Mouse (Mus musculus) monocyte, adult 5-6 weeks (primary cell): ENCODE data around the gene Btla. TPM values are rescaled to one million over a fixed set of nuclear protein-coding genes. Genes with fewer than 3 reads are reported as not detected.

ENCODE experiments used
- ATAC-seq: fragments of 153-309, 156-312 bp; replicated peaks from 2 replicates; pipeline ENCODE4 v1.8.0; 2017; ENCODE audit warnings: mild to moderate bottlenecking; ENCODE audit not compliant: low TSS enrichment, insufficient number of reproducible peaks, severe bottlenecking, poor library complexity, low FRiP score
- total RNA-seq: library from RNA; stranded (forward); fragments of 200-1000, 200-491, 200-594 nt; gene quantifications from 3 replicates; pipeline ENCODE4 v1.2.3, GENCODE M21; 2017

Gene Btla
- total RNA-seq, 1 experiment from 2014 or later: 44.8 TPM

GRCm38 (mm10) chr16:45255183-45255861 is 31.2 kb downstream of the Btla start:
- no peak for ATAC-seq

DNA sequence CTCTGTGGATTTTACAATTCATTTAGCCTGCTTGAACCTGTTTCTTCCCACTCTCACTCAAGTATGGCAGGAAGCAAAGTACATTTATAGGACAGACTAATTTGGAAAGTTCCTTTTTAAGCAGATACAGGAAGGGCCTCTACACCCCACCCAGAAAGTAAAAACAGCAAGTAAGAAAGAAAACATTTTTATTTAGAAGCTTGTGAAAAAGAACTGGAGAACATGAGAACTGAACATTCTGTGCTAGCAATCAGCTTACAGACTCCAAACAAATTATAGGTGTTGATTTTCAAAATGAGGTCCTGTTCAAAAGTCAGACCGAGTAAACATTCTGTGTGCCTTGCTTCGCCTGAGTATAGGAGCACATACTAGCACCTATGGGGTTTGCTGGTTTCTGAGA is 32.8 kb downstream of the Btla start:
- ATAC-seq: no peak

- peak; percentile 90 for ATAC-seq
These were observed 33.5 kb downstream of the Btla start for GRCm38 (mm10) chr16:45257567-45257966.

- no peak; the same call in 1 of the 2 replicates for ATAC-seq
These were observed 35.5 kb downstream of the Btla start for GRCm38 (mm10) chr16:45259663-45260062.

DNA sequence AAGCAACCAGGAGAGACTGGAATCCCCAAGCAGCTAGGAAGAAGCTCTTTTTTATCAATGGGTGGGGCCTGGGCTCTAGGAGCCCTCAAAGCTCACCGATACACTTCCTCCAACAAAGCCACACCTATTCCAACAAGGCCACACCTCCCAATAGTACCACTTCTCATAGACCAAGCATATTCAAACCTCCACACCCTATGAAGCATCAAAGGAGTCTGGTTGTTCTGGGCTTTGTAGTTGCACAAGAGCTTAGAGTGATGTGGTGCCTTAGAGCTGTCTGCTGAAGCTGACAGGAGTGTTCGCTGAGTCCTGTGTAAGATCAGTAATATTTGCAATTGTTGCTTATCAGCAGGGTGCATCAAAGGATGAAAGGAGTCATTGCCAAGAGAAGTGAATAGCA is 37.2 kb downstream of the Btla start:
- peak; percentile 50; the same call in 1 of the 2 replicates for ATAC-seq

DNA sequence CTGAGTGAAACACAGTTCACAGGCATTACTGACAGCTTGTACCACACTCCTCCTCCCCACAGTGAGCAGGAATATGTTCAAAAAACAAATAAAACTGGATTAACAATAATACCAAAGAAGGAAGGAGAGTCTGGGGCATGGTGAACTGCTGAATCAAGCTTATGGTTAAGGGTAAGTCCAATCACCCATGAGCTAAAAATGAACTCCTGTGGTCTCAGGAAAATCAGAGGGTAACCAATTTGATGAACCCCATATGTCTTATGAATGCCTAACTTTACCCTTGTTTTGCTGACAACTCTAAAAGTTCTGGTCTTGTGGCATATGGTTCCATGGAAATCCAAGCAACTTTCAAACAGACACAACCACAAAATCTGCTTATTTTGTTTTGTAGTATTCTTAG is 37.9 kb downstream of the Btla start:
- no peak for ATAC-seq

GRCm38 (mm10) chr16:45269886-45270285 is 45.8 kb downstream of the Btla start:
- no peak for ATAC-seq

DNA sequence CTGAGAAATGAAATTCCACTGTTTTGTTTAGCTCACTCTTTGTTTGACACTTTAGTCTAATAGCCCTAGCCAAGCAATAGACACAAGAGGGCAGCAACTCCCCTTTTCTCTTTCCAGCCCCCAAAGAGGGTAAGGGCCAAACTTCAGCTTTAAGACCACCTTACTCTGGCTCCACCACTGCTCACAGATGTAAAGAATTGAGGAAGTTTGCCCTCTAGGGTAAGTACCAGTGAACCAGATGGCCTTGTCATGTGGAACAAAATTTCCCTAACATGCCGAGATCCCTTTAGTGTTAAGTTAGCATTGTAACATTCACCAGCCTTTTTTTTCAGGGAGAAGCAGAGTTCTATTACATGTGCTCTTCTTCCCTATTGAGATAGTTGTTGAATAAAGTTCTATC is 59.0 kb downstream of the Btla start:
- no peak for ATAC-seq

- no peak for ATAC-seq
These were observed 73.7 kb downstream of the Btla start for GRCm38 (mm10) chr16:45297806-45298205.

Other genes with a start within 250 kb of the Btla start
- 3.6 TPM in 1 of 3 replicates, not detected in the others for gene Ccdc80, start 130.9 kb upstream of the Btla start, total RNA-seq
- gene Slc35a5, start 65.6 kb upstream of the Btla start, total RNA-seq: 15.5 to 28.5 TPM (median 27.8 TPM) in 3 replicates
- gene Atg3, start 65.5 kb upstream of the Btla start, total RNA-seq: 84.0 to 119 TPM (median 104 TPM) in 3 replicates
- 0.86 to 7.4 TPM (median 2.3 TPM) in 3 replicates for gene Cd200, start 184.7 kb downstream of the Btla start, total RNA-seq